Comparison of ENCODE assay signal across 7 mouse cellular contexts in the genomic region with DNA sequence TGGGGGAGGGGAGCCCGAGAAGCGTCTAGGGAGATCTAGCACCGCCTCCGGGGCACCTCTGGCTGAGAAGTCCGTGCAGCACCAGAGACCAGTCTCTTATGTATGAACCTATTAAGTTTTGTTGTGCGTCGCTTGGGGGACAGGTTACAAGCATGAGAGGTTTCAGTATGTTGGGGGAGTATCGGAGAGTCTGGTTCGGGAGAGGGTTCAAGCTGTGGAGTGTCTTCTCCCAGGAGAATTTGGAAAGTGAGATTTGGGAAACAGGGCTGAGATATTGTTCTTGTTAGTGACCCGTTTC. TPM values are rescaled to one million over a fixed set of nuclear protein-coding genes. Genes with fewer than 3 reads are reported as not detected.
A peak's percentile ranks its signal among the peaks of the same experiment; 100 is the strongest.
DNase-seq lines count a peak whose midpoint lies in the region; ATAC-seq and TF ChIP-seq lines count a peak whose summit lies in the region.

No protein-coding gene starts in this region.

- H3K9me3 ChIP-seq in lung, embryonic 14.5 days (ENCODE audit: low read depth, low read length): no peaks in the 10 kb centered on the region
- H3K9me3 ChIP-seq in hindbrain, embryonic 10.5 days: no peaks in the 10 kb centered on the region

- H3K36me3 ChIP-seq in lung, embryonic 14.5 days (ENCODE audit: insufficient read depth): no peaks in the 10 kb centered on the region
- H3K36me3 ChIP-seq in hindbrain, embryonic 10.5 days: no peaks in the 10 kb centered on the region
- H3K36me3 ChIP-seq in macrophage (ENCODE audit: inconsistent target): no peaks in the 10 kb centered on the region

- H3K27ac ChIP-seq in lung, embryonic 14.5 days (ENCODE audit: low read depth): no peak overlapping the region
- H3K27ac ChIP-seq in hindbrain, embryonic 10.5 days: peak overlapping the region; percentile 95
- peak overlapping the region; percentile 46 for H3K27ac ChIP-seq in macrophage

- peak overlapping the region; percentile 89 for H3K4me2 ChIP-seq in lung, embryonic 14.5 days

- peaks cover 52% of the 10 kb centered on the region for H3K79me2 ChIP-seq in macrophage (ENCODE audit: inconsistent target)

- H3K4me1 ChIP-seq in lung, embryonic 14.5 days (ENCODE audit: insufficient read depth): no peaks in the 10 kb centered on the region
- H3K4me1 ChIP-seq in hindbrain, embryonic 10.5 days (replicated peaks): peaks cover 18% of the 10 kb centered on the region

- peak overlapping the region; percentile 70 for H3K4me3 ChIP-seq in lung, embryonic 14.5 days (ENCODE audit: low read depth, low read length)
- H3K4me3 ChIP-seq in hindbrain, embryonic 10.5 days: peak overlapping the region; percentile 86
- peak overlapping the region; percentile 82 for H3K4me3 ChIP-seq in macrophage (ENCODE audit: inconsistent target)

- no peaks in the 10 kb centered on the region for H3K27me3 ChIP-seq in lung, embryonic 14.5 days (ENCODE audit: insufficient read depth, low read length)
- no peaks in the 10 kb centered on the region; the same call in 1 of the 2 replicates for H3K27me3 ChIP-seq in hindbrain, embryonic 10.5 days (ENCODE audit: insufficient read depth, poor library complexity, severe bottlenecking)

- peak; percentile 21 for ATAC-seq in lung, embryonic 14.5 days (ENCODE audit: insufficient read depth)
- ATAC-seq in common myeloid progenitor, adult 5-6 weeks (replicated peaks; ENCODE audit: low read depth, poor library complexity, severe bottlenecking): peak; percentile 15; the same call in 1 of the 2 replicates

- no peak for DNase-seq in lung, embryonic 14.5 days
- no peak for DNase-seq in lung, postnatal 14 days
- DNase-seq in hindbrain, embryonic 10.5 days (ENCODE audit: low spot score): no peak
- no peak for DNase-seq in natural killer cell, adult 2 months (ENCODE audit: low spot score in 2 of 2)
- DNase-seq in spleen, adult 18-20 months: no peak

- no peak for TF ChIP-seq CTCF in lung, embryonic 14.5 days (IDR thresholded peaks at IDR 0.05; ENCODE audit: low read depth)

- peak overlapping the region; percentile 74 for H3K9ac ChIP-seq in lung, embryonic 14.5 days

- WGBS in lung, embryonic 14.5 days: under 1% methylated on average over 10 of the region's 10 CpGs
- WGBS in hindbrain, embryonic 10.5 days: 4% methylated on average over 10 of the region's 10 CpGs
- WGBS in macrophage (ENCODE audit: missing documents): 3% methylated on average over 10 of the region's 10 CpGs

RNA-seq across cellular contexts. Expression of a gene that starts 1.3 kb away (rescaled TPM):
- 1.2 and 1.4 TPM in 2 replicates for polyA plus RNA-seq in lung, embryonic 14.5 days (2014; fragmentation: Nextera tagmentation; extraction: Ambion mirVana)
- 3.3 and 6.1 TPM in 2 replicates for total RNA-seq in common myeloid progenitor, adult 5-6 weeks (2017)
- polyA plus RNA-seq in hindbrain, embryonic 10.5 days (2016; fragmentation: Nextera tagmentation; extraction: Ambion mirVana): 1.2 and 1.3 TPM in 2 replicates
- total RNA-seq in macrophage (2018; cell fraction: chromatin; rRNA removed): 100 to 1,000 TPM in 10 of 26 experiments, 10 to 100 TPM in 15, 1 to 10 TPM in 1; 3.3 to 256 (median 56.5) TPM
- total RNA-seq in macrophage (2018; cell fraction: cytosol; rRNA removed): 10 to 100 TPM in 22 of 26 experiments, 1 to 10 TPM in 4; 8.3 to 72.7 (median 27.6) TPM
- 100 to 1,000 TPM in 8 of 26 experiments, 10 to 100 TPM in 16, 1 to 10 TPM in 2; 9.0 to 221 (median 42.9) TPM for total RNA-seq in macrophage (2018; cell fraction: nucleus; rRNA removed)
- polyA plus RNA-seq in macrophage (2018): 23.6 to 35.2 TPM (median 25.7 TPM) in 3 replicates

Comparison
In these comparisons a context has a peak if more than half of its experiments do, and no peak if none do; other contexts are left out.
1. RNA of a gene that starts 1.3 kb away (polyA plus RNA-seq): 23.6 to 35.2 TPM in macrophage; 1.2 to 1.4 TPM in lung, embryonic 14.5 days and 1.2 to 1.3 TPM in hindbrain, embryonic 10.5 days; every median in the first group is over 10 times any median in the second.
2. Peak in every context shown above with its lines, with median percentiles within 50 percentile points of each other: H3K4me3 ChIP-seq.